Mouse (Mus musculus) mature B cell (primary cell): ENCODE data around the gene Zic2.

ENCODE experiments used
- in situ Hi-C: fragments of 300-500 bp; cut with MboI; formaldehyde crosslinking; loops from 2 replicates; pipeline ENCODE4 v1.14.3; 2019

Gene Zic2

DNA sequence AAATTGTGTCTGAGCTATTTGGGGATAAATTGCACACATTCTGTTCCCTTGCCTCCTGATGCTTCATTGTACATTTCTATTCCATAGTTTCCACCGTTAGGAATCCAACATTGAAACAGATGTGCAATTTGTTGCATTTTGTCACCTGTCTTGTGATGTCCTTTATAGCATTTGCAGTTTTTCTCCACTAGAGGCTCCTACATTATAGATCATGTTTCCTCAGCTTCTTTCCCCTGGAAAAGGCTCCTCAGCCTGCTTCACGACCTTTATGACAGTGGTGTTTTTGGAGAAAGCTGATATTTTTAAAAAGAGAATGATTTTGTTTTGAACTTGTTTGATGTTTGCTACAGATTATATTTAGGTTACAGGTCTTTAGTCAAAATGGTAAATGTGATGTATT, 33.8 kb downstream of the Zic2 start:
- in situ Hi-C loops, result no loop called here

DNA sequence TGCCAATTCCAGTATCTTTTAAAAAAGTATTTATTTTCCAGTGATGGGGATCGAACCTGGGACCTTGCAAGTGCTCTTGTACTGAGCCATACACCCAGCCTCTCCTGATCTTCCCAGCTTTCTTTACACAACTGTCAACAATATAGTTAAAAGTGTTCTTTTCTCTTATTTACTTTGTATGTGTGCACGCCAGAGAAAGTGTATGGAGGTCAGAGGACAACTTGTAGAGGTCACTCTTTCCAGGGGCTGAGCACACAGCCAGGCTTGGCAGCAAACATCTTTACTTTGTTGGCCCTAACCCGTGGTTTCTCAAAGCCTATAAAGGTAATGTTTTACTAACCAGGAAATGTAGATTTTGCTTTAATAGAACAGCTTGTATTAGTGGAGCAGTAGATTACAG, 36.3 kb downstream of the Zic2 start:
- in situ Hi-C loops, result no loop called here

GRCm38 (mm10) chr14:122513511-122514036, 38.3 kb downstream of the Zic2 start:
- in situ Hi-C loops, result no loop called here

- in situ Hi-C loops, result no loop called here
Measured at GRCm38 (mm10) chr14:122528475-122528874, 53.2 kb downstream of the Zic2 start.
